Mouse (Mus musculus) adrenal gland, adult 2 months (tissue): Measurements from ENCODE around the gene Hils1. TPM values are rescaled to one million over a fixed set of nuclear protein-coding genes. Genes with fewer than 3 reads are reported as not detected.
A peak's percentile ranks its signal among the peaks of the same experiment; 100 is the strongest.

Experiments
- DNase-seq: peaks from one replicate; pipeline ENCODE4 v3.0.0; 2021
- long read RNA-seq: library from polyadenylated mRNA; stranded (forward); transcript quantifications from one replicate; pipeline ENCODE4 v2.0.0, GENCODE M21; 2021
- polyA plus RNA-seq: library from polyadenylated mRNA; depleted of rRNA; stranded (reverse); fragments of >200 nt; gene quantifications from 2 replicates; pipeline ENCODE4 v1.2.3, GENCODE M21; 2012; rRNA removed
- total RNA-seq, 2 experiments: library from RNA; stranded (reverse); gene quantifications; 2 replicates each; pipeline ENCODE4 v1.2.3; 2021

The Hils1 gene
- total RNA-seq (not detected), polyA plus RNA-seq (not detected in 2 replicates)
- long read RNA-seq: 0 reads

GRCm38 (mm10) chr11:94967419-94967818, at the start of gene Hils1:
Gene Hils1, plus strand, starts transcription at chr11:94967593.
- no peak for DNase-seq

- no peak for DNase-seq
Observed at GRCm38 (mm10) chr11:94917717-94918116, 49.7 kb upstream of the Hils1 start.

GRCm38 (mm10) chr11:94920996-94921401, 46.4 kb upstream of the Hils1 start:
- DNase-seq: no peak

DNA sequence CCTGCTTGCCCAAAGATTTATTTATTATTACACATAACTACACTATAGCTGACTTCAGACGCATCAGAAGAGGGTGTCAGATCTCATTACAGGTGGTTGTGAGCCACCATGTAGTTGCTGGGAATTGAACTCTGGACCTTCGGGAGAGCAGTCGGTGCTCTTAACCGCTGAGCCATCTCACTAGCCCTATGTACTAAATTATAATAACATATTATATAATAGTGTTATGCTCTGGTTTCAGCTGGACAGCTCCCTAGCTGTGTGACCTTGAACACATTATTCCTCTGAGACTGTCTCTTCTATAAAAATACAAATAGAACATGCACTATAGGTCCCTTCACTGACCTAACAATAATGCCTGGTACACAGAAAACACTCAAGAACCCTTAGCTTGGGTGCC, 42.4 kb upstream of the Hils1 start:
- DNase-seq: no peak

- DNase-seq: no peak
Observed at GRCm38 (mm10) chr11:94926431-94926830, 41.0 kb upstream of the Hils1 start.

- DNase-seq: peak; percentile 61
Observed at GRCm38 (mm10) chr11:94927771-94928291, 39.6 kb upstream of the Hils1 start.

DNA sequence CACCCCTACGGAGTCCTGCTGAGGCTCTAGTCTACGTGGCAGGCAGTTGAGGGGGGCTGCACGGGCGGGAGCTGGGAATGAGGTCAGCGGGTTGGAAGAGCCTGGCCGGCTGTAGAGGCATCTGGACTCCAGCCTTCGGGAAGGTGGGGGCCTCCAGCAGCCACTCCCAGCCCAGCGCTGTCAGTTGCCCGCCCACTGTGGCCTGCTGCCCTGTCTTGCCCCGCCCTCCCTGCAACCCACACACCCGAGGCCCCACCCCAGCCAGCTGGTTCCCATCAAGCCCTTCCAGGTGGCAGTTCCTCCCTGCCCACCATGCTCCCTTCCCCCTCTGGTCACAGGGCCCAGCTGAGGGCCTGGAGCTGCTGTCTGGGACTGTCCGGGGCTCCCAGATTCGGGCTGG, 38.6 kb upstream of the Hils1 start:
- peak; percentile 76 for DNase-seq

DNA sequence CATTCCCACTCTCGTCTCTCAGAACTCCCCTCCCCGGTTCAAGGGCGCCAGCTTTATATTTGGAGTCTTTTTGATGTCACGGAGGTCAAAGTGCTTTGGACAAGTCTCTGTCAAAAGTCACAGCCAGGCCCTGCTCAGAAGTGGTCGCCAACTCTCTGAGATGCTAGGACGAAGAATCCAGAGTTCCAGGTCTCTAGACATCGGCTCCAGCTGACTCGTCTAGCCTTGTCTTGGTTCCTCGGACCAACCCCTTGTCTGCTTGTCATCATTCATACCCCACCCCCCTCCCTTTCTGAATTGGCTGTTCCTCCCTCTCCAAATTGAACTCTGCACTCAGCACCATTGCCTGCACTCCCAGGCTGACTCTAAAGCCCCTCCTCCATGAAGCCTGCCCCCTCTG, 37.8 kb upstream of the Hils1 start:
- DNase-seq: no peak

DNA sequence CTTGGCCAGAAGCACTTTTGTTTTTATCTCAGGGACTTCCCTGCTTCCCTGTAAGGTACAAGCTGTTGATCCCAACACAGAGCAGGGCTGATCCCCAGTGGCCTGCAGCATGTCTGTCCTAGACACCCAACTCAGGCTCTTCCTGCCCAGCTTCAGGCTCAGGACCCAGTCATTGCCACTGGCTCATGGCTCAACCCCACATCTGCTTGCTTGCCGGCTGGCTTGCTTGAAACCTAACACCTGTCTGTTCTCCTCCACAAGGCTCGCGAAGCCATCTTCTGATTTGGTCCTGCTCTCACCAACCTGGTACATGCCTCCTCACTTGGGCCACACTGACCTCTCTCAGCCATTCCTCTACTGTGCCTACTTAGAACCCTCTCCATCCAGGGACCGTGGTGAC, 37.2 kb upstream of the Hils1 start:
- DNase-seq: no peak

GRCm38 (mm10) chr11:94933584-94933983, 33.8 kb upstream of the Hils1 start:
- no peak for DNase-seq

DNA sequence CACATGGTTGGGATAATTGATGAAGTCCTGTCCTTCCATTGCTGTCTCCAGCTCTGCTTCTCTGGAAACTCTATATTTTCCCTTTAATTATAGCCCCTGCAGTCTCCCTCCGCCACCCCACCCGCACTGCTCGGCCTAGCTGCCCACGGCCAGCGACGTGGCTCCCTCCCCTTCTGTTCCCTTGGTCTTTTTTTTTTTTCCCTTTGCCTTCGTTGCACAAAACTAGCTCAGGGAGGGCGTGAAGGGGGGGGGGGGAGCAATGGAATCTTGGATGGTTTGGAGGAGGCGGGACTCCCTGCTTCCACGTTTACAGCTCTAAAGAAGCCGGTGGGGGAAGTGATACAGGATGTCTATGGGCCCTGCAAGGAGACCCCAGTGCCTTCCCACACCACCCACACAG, 32.9 kb upstream of the Hils1 start:
- DNase-seq: no peak

GRCm38 (mm10) chr11:94936045-94936444, 31.3 kb upstream of the Hils1 start, which contains the start of gene Col1a1:
Gene Col1a1, plus strand, starts transcription at chr11:94936224.
- DNase-seq: peak; percentile 43

DNA sequence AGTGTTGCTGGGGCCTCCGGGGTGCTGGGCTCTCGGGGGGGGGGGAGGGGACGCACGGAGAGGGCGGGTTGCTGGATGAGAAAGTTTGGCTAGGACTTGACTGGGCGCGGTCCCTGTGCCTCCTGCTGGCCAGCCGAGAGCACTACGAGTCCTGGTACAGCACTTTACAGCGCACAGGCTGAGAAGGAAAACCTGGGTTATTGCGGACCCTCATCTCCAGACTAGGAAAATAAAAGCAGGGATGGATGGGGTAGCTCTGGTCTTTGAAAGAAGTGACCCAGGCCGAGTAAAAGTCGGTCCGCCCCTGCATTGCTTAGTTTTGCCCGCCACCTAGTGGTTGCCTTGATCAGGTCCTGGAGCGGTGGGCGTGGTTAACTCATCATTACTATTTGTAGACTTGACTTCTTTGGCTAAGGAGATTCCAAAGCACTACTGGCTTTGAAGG, 30.5 kb upstream of the Hils1 start:
- DNase-seq: peak; percentile 87

GRCm38 (mm10) chr11:94937335-94937781, 30.0 kb upstream of the Hils1 start:
- no peak for DNase-seq

DNA sequence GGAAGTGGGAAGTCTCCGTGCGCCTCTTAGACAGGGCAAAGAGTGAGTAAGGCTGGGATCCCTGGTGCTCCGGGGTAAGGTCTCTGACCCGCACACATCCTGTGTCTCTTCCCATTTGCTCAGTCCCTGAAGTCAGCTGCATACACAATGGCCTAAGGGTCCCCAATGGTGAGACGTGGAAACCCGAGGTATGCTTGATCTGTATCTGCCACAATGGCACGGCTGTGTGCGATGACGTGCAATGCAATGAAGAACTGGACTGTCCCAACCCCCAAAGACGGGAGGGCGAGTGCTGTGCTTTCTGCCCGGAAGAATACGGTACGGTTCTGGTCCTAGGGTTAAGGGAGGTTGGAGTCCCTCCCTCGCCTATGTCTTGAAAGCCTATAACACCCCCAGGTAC, 29.6 kb upstream of the Hils1 start:
- DNase-seq: no peak

DNA sequence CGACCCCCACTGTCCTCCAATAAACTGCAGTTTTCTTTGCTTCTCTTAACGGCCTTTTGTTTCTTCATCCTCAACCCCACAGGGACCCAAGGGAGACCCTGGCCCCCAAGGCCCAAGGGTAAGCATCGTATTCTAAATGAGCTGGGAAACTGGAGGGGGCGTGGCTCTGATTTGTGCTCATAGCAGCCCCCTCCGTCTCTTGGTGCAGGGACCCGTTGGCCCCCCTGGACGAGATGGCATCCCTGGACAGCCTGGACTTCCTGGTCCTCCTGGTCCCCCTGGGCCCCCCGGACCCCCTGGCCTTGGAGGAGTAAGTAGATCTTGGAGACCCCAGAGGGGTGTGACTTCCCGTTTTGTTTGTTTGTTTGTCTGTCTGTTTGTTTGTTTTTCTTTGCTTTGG, 29.1 kb upstream of the Hils1 start:
- DNase-seq: no peak

GRCm38 (mm10) chr11:94939280-94939679, 28.1 kb upstream of the Hils1 start:
- DNase-seq: peak; percentile 71

DNA sequence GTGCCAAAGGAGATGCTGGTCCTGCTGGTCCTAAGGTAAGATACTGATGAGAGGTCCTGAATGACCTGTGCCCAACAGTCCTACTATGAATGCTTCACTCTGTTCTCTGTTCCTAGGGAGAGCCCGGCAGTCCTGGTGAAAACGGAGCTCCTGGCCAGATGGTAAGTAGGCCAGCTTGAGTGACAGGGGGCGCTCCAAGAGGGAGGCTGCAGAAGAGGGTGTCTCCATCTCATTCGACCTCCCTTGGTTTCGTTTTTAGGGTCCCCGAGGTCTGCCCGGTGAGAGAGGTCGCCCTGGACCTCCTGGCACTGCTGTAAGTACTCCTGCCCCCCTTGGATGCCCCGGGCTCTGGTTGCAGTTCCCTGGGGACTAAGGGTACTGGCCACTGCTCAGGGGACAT, 26.3 kb upstream of the Hils1 start:
- no peak for DNase-seq

GRCm38 (mm10) chr11:94941776-94942175, 25.6 kb upstream of the Hils1 start:
- DNase-seq: no peak

DNA sequence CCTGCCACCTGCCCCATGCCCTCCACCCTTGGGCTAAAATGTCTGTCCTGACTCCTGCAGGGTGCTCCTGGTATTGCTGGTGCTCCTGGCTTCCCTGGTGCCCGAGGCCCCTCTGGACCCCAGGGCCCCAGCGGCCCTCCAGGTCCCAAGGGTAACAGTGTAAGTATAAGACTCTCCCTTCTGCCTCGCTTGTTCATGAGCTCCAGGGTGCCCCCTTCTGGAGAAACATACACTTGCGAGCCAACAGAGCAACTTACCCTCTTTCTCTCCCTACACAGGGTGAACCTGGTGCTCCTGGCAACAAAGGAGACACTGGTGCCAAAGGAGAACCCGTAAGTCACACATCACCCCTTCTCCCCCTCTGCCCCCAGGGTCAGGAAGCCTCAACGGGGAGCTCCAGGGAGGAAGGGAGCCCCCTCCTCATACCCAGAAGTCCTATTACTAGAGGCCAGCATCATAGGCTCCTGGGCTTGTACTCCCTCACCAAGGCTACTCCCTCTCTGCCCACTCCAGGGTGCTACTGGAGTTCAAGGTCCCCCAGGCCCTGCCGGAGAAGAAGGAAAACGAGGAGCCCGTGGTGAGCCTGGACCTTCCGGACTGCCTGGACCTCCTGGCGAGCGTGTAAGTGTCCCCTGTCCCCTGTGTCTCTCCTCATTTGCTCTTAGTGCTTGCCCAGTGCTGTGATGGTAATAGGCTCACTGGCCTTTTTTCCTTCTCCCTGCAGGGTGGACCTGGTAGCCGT, 24.9 kb upstream of the Hils1 start:
- DNase-seq: peak; percentile 31

- DNase-seq: no peak
Observed at GRCm38 (mm10) chr11:94943054-94943453, 24.3 kb upstream of the Hils1 start.

DNA sequence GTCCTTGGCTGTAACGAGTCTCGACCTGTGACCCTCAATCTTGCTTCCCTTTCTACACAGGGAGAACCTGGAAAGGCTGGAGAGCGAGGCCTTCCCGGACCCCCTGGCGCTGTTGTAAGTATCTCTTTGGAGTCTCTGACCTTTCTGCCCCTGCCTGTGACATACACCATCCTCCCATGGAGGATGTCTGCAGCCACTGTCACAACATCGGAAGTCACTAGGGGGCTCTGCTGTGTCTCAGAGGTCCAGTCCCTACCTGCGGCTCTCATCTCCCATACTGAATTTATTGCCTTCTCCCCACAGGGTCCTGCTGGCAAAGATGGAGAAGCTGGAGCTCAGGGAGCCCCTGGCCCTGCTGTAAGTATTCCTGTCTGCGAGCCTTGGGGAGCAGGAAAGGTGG, 23.1 kb upstream of the Hils1 start:
- DNase-seq: no peak

DNA sequence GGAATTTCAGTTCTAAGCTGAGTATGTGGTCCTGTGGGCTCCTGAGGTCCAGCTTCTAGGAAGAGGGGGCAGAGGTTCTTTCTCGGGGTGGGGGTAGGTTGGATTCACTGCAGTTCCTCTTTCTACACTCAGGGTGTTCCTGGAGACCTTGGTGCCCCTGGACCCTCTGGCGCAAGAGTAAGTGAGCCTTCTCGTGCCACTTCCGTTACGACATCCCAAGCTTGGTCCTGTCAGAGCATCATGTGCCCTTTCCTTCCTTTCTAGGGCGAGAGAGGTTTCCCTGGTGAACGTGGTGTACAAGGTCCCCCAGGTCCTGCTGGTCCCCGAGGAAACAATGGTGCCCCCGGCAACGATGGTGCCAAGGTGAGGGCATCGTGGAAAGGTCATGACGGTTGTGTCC, 22.2 kb upstream of the Hils1 start:
- no peak for DNase-seq

GRCm38 (mm10) chr11:94952169-94952568, 15.2 kb upstream of the Hils1 start:
- DNase-seq: no peak
